Mouse (Mus musculus): ENCODE results near the gene Tctn1.

Tctn1 gene

DNA sequence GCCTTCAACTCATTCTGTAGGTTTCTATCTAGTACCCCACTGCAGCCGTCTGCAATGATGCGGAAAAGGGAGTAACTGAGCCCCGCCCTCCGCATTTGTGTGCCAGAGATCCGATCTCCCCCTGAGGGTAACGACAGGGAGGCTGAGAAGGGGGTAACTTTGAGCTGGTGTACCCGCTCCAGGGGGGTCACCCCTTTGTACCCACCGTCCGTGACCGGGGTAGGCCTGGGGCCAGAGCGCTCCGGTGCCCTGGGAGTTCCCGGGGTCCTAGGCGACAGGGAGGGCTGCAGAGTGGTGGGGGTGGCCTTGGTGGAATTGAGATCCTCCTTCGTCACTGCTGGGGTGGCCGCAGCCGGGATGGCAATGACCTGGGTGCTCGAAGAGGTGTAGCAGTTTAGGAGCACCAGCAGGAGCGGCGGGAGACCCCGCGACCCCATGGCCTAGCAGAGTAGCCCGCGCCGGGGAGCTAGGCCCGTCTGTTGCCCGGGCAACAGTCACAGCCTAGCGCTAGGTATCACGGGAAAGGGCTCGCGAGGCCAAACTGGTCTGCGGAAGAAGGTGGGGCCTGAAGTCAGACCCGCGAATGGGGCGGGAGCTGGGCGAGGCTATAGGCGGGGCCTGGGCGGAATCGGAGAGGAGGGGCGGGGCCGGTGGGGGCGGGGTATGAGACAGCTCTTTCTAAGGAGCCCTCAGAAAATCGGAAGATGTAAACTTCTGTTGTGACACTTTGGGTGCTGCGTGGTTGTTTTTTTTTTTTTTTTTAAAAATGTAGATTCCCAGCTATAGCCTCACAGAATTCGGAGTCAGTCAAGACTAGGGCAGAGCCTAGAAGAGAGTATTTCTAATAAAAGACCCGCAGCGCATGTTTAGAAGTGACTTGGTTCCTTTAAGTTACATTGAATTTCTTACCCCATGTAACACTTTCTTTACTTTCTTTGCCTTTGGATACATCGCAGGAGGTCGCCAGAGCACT, at the start of gene Tctn1:
Tctn1 (minus strand) TSS at position 528 of the 973 bp plus-strand sequence.
- DNase-seq = peak; percentile 98

DNA sequence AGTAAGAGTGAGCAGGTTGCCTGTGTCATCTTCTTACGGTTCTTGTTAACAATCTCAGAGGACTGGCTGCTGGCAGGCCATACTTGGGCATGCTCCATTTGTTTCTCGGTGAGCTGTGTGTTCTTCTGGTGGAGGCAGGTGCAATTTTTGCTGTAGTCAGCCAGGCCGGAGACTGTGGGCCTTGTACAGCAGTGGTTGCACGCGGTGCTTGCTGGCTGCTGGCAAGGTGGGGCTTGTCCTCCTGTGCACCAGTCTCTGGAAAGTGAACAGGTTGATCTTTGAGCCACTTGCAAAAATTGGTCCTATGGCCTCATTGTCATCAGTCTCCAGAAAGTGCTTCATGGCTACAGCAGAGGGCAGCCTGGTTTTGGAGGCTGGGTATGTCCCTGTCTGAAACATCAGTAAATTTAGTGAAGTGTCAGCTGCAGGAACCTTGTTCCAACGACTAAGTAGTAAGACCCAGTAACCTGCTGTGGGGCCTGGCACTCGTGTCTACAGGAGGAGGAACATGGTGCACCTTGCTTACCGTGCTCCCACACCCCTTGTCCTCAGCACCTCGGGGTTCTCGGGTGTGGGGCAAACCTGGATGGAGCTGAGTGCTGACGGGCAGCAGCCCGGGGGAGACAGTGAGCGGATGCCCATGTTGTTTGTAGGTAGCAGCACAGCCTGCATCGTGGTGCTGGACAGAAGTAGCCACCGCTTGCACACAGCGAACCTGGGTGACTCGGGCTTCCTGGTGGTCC, 48.9 kb upstream of the Tctn1 start:
- DNase-seq = no peak

DNA sequence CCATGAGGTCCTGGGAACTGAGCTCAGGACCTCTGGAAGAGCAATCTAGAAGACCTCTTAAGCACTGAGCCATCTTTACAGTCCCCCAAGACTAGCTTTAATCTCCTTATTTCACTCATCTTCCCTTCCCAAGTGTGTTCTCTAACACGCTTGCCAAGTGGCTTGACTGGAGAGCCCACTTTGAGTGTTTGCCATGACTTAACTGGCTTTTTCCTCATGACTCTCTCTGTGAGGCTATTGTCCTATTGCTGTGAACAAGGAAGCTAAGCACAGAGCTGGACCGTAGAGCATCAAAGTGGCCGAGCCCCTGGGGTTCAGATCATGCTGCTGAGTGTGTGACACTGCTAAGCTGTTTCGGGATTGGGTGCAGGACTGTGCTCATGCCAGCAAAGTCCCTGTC, 48.1 kb upstream of the Tctn1 start:
- DNase-seq = no peak

DNA sequence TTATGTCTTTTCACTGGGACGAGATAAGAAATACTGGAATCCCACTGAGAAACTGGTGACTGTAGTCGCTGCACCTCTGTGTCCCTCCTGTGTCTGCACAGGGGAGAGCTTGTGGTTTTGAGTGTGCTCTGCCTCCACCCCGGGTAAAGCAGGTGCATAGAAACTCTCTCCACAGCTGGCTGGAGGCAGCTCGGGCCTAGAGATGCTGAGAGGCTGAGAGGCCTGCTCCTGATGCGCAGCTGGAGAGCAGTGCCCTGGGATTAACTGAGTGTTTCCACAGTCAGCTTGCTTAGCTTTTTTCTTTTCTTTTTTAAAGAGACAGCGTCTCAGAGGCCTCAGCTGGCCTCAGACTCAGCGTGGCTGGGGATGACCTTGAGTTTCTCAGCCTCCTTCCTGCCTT, 47.4 kb upstream of the Tctn1 start:
- DNase-seq = no peak

DNA sequence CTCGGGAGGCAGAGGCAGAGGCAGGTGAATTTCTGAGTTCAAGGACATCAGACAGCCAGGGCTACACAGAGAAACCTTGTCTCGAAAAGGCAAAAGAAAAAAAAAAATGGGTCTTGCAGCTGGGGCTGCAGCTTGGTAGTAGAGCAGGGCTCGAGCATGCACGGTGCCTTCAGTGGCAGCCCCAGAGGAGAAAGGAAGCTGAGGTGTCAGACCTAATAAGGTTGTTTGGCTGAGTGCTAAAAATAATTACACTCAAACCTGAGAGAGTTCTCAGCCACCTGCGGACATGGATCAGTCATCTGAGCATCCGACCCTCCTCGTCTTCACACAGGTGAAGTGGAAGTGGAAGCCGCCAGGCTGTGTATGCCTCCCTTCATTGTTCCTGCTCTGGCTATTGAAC, 46.4 kb upstream of the Tctn1 start:
- DNase-seq = no peak

DNA sequence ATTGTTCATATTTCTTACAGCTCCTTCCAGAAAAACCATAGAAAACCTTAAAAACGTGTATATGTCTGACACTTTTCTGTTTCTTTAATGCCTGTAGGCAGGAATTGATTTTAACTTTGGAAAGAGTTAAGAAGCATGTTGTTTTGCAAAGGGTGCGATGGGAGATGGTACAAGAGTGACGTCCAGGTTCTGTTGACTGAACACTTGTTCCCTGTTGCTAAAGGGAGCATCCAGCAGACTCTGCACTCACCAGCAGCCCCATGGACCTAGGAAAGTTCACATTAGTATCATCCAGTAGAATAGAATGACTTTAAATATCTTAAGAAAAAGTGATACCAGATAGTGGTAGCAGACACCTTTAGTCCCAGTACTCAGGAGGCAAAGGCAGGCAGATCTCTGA, 42.3 kb upstream of the Tctn1 start:
- DNase-seq = no peak

DNA sequence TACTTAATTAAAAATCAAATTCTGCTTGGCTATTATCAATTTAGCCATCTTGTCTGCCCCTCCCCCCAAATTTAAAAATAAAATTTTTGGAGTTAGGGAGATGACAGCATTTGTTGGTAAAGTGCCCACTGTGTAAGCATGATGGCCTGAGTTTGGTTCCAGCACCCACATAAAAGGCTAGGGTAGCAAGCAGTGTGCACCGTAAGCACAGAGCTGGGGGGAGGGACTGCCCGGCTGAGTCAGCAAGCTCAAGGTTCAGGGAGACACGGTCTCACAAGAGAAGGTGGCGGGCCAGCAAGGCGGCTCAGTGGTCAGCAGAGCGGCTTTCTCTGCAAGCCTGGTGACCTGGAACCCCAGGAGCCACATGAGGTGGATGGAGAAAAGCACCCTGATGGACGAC, 41.2 kb upstream of the Tctn1 start:
- no peak for DNase-seq

DNA sequence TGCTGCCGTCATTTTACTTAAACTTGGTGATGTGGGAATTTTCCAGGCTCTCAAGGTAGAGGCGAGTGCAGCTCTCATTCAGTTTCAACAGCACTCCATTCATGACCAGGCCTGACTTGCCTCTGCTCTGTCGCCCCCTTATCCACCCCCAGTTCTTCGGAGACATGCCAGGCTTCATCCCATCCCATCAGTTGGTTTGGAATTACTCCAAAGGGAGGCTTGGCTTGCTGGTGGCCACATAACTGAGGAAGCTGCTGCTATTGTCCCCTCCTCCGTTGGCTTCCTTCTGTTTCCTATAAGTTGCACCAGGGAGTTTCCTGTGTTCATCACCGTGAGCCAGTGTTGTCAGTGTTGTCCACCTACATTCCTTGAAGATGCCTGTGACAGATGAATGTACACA, 40.3 kb upstream of the Tctn1 start:
- DNase-seq = no peak

DNA sequence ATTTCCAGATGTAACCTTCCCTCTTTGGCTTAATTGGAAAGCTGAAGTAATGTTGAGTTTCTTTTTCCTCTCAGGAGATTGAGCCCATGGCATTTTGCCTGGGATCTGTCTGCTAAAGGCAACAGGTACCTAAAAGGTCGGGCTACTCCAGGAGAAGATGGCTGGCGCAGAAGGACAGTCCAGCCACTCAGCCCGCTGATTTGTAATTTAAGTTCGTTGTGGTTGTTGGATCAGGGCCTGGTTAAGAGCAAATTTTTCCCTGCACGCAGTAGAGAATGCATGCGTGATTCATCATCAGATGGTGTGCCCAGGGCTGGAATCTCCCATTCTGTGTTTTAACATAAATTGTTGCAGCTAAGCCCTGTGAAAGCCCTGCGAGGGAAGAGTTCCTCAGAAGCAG, 39.7 kb upstream of the Tctn1 start:
- no peak for DNase-seq

DNA sequence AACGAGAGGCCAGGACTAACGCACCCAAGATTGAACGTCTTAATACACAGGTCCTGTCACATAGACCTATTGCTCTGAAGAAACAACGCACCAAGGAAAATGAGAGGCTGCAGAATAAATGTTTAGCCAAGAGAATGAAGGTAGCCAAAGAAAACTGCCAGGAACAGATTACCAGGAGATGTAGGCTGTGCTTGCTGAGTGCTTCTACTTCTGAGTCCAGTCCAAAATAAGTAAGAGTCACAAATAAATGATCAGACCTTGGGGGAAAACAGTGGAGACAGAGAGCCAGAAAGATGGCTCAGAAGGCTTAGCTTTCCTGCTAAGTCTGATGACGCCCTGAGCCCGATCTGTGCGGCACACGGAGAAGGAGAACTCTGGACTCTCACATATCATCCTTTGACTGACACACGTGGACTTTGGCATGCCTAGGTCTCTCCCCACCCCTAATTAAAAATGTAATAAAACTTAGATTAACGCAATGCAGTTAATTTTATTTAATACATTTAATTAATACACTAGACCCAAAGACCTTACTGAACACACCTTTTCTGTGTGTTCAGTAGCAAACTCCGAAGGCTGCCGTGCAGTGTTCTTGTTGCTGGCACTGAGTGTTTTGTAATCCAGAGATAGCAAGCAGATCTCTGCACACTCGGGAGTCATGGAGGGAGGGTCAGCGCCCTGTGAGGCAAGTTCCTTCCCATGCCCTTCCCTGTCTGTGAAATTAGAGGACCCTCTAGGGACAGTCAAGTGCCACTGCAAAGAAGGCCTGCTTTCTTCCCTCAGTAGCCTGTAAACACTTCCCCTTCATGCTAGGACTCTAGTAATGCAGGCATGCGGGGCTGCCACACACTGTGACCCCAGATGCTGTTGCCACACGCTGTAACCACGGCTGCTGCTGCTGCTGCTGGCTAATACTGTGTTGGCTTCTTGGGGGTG, 38.8 kb upstream of the Tctn1 start:
- DNase-seq = peak; percentile 32

DNA sequence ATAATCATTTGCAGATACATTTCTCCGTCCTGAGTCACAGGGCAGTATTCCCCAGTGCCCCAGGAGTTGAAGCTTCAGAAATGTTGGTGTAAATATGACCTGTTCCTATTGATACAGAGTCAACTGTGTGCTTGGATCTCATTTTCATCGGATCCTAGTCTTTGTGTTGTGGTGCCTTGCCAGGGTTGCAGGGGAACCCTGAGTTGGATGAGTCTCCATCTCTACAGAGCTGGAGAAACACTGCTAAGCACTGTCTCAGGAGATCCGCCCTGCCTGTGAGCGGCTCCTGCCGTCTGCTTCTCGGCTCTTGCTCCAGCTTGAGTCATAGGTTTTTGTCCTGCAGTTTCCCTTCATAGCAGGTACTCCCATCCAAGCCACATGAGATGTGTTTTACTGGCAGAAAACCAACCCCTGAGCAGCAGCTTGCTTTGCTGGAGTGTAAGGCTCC, 35.8 kb upstream of the Tctn1 start:
- DNase-seq = no peak

DNA sequence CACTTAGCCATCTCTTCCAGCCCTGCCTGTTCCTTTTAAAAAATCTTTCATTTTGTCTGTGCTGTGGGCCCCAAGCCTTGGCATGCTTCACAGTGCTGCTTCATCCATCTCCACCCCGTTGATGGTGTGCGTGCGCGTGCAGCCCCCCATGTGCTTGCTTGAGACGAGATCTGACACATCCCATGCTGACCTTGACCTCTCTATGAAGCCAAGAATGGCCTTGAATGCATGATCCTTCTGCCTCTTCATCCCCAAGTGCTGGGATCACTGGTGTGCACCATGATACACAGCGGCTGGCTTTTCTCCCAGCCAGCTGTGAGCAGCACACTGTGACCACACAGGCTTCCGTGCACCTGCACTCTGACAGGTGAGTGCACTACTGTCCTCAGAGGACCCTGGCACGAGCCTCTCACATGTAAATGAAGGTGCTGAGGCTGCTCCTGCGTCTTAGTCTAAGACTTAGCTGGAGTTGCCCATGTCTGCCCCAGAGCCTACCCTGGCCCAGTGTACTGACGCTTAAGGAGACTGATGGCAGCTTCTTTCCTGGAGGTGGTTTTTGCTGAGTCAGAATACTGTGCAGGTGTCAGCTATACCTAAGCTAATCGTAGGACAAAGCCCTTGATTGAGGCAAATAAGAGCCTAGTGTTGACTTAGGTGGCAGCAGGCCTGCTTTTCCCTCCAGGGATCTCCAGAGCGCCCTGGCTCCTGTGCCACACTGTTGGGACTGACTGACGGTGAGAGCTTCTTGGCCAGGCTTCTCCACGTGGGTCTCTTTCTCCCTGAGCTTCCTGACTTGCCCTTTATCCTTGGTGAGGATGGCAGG, 31.1 kb upstream of the Tctn1 start:
- DNase-seq = no peak

DNA sequence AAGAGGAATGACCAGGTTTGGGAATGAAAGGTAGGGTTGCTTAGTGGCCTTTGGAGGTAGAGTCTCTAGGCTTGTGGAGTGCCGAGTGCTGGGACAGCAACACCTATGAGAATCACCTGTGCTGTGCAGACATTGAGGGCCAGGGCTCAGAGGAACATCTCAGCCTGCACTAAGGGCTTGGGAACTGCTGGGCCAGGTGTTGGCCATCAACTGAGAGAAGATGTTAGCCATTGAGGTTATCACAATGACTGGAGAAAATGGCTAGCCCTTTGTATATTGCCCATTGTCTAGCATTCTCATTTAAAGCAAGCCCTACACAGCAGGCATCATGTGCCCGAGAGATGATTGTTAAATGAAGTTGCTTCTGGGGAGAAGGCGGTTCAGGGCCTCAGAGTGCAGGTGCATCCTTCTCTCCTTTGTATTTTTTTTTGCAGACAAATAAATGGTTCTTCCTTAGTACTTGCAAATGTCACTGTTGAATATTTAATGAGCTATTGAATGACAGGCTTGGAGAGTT, 30.0 kb upstream of the Tctn1 start:
- no peak for DNase-seq

DNA sequence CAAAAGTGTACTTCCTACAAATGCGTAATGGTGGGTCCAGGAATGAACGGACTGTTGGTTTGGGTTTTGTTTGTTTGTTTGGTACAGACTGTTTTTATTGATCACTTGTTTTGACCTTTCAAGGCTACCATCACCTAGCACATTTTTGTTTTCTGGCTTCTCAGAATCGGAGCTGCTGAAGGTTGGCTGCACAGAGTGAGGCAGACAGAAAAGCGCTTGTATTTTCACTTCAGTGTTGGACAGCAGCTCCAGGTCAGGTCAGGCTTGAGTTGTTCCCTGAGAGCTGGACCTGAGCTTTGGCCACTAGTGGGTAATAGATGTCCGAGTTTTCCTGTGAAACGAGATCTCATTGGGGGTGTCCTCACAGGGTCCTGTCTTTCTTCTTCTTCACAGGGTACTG, 28.9 kb upstream of the Tctn1 start:
- DNase-seq = no peak

DNA sequence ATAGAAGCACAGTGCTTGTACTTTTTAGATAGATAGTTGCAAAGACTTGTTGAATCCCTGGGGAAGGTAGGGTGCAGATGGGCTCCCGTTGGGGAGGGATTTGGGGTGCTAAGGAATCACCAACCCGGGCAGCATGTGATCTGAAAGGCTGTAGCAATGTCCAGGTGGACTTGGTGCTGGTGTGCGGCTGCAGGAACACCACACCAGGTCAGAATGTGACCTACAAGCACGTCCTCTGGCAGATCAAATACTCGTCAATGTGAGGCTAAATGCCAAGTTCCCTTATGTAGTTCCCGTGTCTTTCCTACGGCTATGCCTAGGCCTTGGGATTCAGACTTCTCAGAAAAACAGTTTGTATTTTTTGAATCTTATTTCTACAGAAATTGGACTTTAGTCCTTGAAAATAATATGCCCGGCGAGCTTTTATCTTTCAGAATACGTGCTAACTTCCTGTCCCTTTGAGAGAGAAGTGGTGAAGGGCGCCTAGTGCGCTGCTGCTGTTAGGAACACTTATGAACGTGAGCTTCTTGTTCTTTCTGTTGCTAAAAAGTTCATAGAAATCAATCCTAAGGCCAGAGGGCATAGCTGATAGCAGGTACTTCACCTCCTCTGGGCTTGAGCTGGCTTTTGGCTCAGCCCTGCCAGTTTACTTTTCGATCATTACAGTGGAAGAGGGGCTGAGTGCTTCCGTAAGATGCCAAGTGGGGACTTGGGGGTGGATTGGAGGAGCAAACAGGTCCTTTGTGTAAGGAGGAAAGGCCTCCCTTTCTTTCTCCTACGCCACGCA, 27.5 kb upstream of the Tctn1 start:
- DNase-seq = no peak

DNA sequence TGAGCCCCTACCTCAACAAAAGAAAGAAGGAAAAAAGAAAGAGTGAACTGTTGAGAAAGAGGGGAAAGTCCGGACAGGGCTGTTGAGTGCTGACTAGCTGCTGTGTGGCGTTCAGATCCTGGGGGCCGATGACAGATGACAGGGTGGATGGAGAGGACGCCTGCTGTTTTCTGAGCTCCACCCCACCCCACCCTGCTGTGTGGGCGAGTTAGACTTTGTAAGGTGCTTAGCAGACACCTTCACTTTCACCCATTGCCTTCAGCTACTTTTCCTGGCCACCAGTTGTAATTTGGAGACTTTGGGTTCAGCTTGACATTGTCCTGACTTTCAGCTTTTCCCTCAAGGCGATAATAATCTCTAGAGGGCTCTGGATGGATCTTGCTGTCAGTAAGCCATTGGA, 26.9 kb upstream of the Tctn1 start:
- peak; percentile 79 for DNase-seq

DNA sequence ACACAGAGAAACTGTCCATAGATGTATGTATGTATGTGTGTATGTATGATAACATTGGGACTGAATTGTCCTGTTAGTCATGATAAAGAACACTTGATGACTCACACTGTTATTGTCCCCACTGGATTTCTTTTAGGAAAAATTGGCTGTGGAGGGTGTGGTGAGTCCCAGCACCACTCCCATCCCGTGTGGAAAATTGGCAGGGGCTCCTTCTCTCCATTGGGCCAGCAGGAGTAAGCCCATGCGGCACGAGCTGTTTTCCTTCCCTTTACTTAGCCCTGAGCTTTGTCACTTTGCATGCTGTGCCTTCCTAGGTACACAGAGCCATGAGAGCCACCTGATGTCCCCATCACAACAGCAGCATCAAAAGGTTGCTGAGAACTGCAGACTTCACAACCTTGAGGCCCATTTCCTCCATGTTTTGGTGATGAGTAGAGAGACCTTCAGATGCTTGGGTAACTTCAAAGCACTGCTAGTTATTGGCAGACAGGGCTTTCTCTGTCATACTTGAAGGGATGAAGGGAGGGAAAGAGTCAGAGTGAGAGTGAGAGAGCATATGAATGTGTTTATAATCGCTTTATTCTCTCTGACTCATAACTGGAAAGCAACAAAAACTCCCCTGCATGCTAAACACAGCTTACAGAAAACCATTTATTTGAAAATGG, 24.0 kb upstream of the Tctn1 start:
- no peak for DNase-seq

DNA sequence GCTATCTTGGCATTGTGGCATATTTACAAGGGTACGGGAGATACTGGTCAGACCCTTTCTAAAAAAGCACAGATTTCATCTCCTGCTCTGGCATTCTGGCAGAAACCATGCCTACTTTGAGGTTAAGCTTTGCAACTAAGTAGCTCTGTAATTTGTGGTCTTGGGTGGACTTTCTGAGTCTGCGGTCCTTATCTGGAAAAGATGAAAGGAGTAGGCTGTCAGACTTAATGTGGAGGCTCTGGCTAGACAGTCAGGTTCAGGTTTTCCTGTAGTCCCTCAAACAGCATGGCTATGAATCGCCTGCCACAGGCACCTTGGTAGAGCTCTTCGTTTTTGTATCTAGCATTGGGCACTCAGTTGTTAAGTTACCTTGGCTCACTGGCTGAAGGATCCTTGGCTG, 22.8 kb upstream of the Tctn1 start:
- DNase-seq = no peak

DNA sequence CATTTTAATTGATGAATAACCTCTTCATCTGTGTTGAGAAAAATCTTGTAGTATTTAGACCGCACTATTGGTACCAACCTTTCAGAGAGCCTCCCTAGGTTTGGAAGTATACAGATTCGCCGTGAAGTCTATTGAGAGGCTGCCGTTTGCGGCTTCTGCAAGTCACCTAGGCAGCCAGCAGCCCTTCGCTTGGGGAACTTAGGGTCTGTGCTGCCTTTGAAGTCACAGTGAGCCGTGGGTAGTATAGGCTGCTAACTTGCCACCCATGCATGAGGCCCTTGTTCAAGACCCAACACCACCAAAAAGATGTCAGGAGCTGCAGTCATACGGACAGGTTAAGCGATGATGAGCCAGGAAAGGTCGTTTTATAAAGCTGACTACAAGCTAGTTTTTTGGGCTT, 21.9 kb upstream of the Tctn1 start:
- DNase-seq = no peak

DNA sequence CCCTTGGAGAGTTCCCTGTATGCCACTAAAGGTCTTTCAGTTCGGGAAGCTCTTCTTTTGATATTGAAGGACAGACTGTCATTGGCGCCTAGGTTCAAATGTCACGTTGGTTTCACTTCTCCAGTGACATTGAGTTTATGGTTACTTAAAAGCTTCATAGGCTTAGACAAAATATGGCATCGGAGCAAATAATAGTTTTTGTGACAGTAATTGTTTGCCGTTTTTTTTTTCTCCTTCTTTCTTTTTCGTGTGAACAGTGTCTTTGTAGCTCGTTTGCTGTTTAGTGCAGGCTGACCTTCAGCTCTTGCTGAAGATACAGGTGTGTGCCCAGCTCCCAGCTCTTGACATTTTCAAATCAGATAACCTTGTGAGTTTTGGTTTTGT, 21.5 kb upstream of the Tctn1 start:
- DNase-seq = no peak
